Mouse (Mus musculus) kidney, embryonic 14.5 days (tissue): ENCODE measurements around the gene Nat10. TPM values are rescaled to one million over a fixed set of nuclear protein-coding genes. Genes with fewer than 3 reads are reported as not detected.

Experiments used
- ATAC-seq: fragments of 200-750 bp; cut with Nextera tagmentation; 2 replicates; pipeline ENCODE4 v1.8.0; 2017; ENCODE audit warnings: moderate number of reproducible peaks, mild to moderate bottlenecking, moderate TSS enrichment, moderate library complexity; ENCODE audit not compliant: low FRiP score, low TSS enrichment
- H3K27ac ChIP-seq: fragments of 300-500 bp; sonication (generic); 2 replicates; pipeline ENCODE4 v1.5.1; 2014; ENCODE audit warnings: low read depth, mild to moderate bottlenecking, low read length, moderate library complexity, mixed read lengths
- H3K27me3 ChIP-seq: fragments of 300-500 bp; sonication (generic); 2 replicates; pipeline ENCODE4 v1.6.1; 2014; ENCODE audit warnings: mild to moderate bottlenecking, low read length; ENCODE audit not compliant: control insufficient read depth, insufficient read depth
- H3K36me3 ChIP-seq: fragments of 300-500 bp; sonication (generic); 2 replicates; pipeline ENCODE4 v1.6.1; 2014; ENCODE audit warnings: low read length, mixed read lengths; ENCODE audit not compliant: control insufficient read depth, insufficient read depth
- H3K4me1 ChIP-seq: fragments of 300-500 bp; sonication (generic); 2 replicates; pipeline ENCODE4 v1.6.1; 2014; ENCODE audit warnings: low read length, mixed read lengths; ENCODE audit not compliant: control insufficient read depth, insufficient read depth
- H3K4me2 ChIP-seq: fragments of 300-500 bp; sonication (generic); replicated peaks from 2 replicates; pipeline ENCODE4 v1.6.1; 2014; ENCODE audit warnings: low read depth, mild to moderate bottlenecking, low read length
- H3K4me3 ChIP-seq: fragments of 300-500 bp; sonication (generic); 2 replicates; pipeline ENCODE4 v1.5.1; 2014; ENCODE audit warnings: mild to moderate bottlenecking, low read length
- H3K9ac ChIP-seq: fragments of 300-500 bp; sonication (generic); 2 replicates; pipeline ENCODE4 v1.6.1; 2014; ENCODE audit warnings: low read depth, mild to moderate bottlenecking, low read length, moderate library complexity
- H3K9me3 ChIP-seq: fragments of 300-500 bp; sonication (generic); 2 replicates; pipeline ENCODE4 v1.6.1; 2016; ENCODE audit warnings: low read length; ENCODE audit not compliant: control insufficient read depth
- WGBS: fragments of 180-500 bp; shearing (Covaris S2); extraction: QIAGEN DNeasy Blood & Tissue Kit; methylation state at CpG from one replicate; pipeline ENCODE4 v1.1.7; 2014; 5-methylcytosine and 5-hydroxymethylcytosine counted together
- polyA plus RNA-seq: library from polyadenylated mRNA; unstranded; fragments of >200 nt; fragmentation: Nextera tagmentation; extraction: Ambion mirVana; gene quantifications from 2 replicates; pipeline ENCODE4 v1.2.1, GENCODE M21; 2014

The Nat10 gene
- polyA plus RNA-seq, 1 experiment from 2014 or later: 34.2 TPM

- ATAC-seq: no peak
- H3K9ac ChIP-seq: no peak overlapping the region
- H3K36me3 ChIP-seq: no peaks in the 10 kb centered on the region
- H3K4me3 ChIP-seq: no peak overlapping the region
- H3K4me1 ChIP-seq: peaks cover 14% of the 10 kb centered on the region
- no peaks in the 10 kb centered on the region for H3K27me3 ChIP-seq
- no peaks in the 10 kb centered on the region for H3K9me3 ChIP-seq
- WGBS: 79% methylated on average over 5 of the region's 5 CpGs
- no peak overlapping the region for H3K4me2 ChIP-seq
- no peak overlapping the region for H3K27ac ChIP-seq
These were observed 79.9 kb downstream of the Nat10 start for GRCm38 (mm10) chr2:103681149-103681548.

- Histone ChIP-seq H3K36me3 (no peaks in the 10 kb centered on the region), H3K4me1 (peaks cover 14% of the 10 kb centered on the region), H3K9me3 (no peaks in the 10 kb centered on the region), H3K27me3 (no peaks in the 10 kb centered on the region), H3K9ac (no peak overlapping the region), H3K4me2 (no peak overlapping the region), H3K27ac (no peak overlapping the region), H3K4me3 (no peak overlapping the region)
- no peak for ATAC-seq
- WGBS: 71% methylated on average over 9 of the region's 9 CpGs
These were observed 80.5 kb downstream of the Nat10 start for GRCm38 (mm10) chr2:103680364-103681110.

GRCm38 (mm10) chr2:103678433-103678832 is 82.6 kb downstream of the Nat10 start:
- no peak overlapping the region for H3K4me2 ChIP-seq
- peak; percentile 59; the same call in 1 of the 2 replicates for ATAC-seq
- H3K9ac ChIP-seq: no peak overlapping the region
- 68% methylated on average over 6 of the region's 6 CpGs for WGBS
- H3K27ac ChIP-seq: no peak overlapping the region
- H3K4me1 ChIP-seq: peaks cover 14% of the 10 kb centered on the region
- H3K27me3 ChIP-seq: no peaks in the 10 kb centered on the region
- no peaks in the 10 kb centered on the region for H3K36me3 ChIP-seq
- H3K4me3 ChIP-seq: no peak overlapping the region
- H3K9me3 ChIP-seq: no peaks in the 10 kb centered on the region

- no peaks in the 10 kb centered on the region for H3K9me3 ChIP-seq
- peaks cover 14% of the 10 kb centered on the region for H3K4me1 ChIP-seq
- H3K27me3 ChIP-seq: no peaks in the 10 kb centered on the region
- ATAC-seq: no peak
- H3K4me3 ChIP-seq: no peak overlapping the region
- WGBS: 59% methylated on average over 7 of the region's 7 CpGs
- H3K27ac ChIP-seq: no peak overlapping the region
- H3K9ac ChIP-seq: no peak overlapping the region
- no peaks in the 10 kb centered on the region for H3K36me3 ChIP-seq
- no peak overlapping the region for H3K4me2 ChIP-seq
These were observed 83.3 kb downstream of the Nat10 start for GRCm38 (mm10) chr2:103677614-103678369.

GRCm38 (mm10) chr2:103676808-103677207 is 84.3 kb downstream of the Nat10 start:
- Histone ChIP-seq H3K9me3 (no peaks in the 10 kb centered on the region), H3K36me3 (no peaks in the 10 kb centered on the region), H3K9ac (no peak overlapping the region), H3K27me3 (no peaks in the 10 kb centered on the region), H3K4me2 (no peak overlapping the region), H3K27ac (no peak overlapping the region), H3K4me1 (peaks cover 14% of the 10 kb centered on the region), H3K4me3 (no peak overlapping the region)
- ATAC-seq: no peak
- WGBS: 22% methylated on average over 2 of the region's 2 CpGs

GRCm38 (mm10) chr2:103675391-103675790 is 85.7 kb downstream of the Nat10 start:
- no peaks in the 10 kb centered on the region for H3K9me3 ChIP-seq
- ATAC-seq: no peak
- peaks cover 14% of the 10 kb centered on the region for H3K4me1 ChIP-seq
- 69% methylated on average over 5 of the region's 5 CpGs for WGBS
- H3K9ac ChIP-seq: no peak overlapping the region
- no peak overlapping the region for H3K4me2 ChIP-seq
- no peak overlapping the region for H3K27ac ChIP-seq
- no peaks in the 10 kb centered on the region for H3K36me3 ChIP-seq
- H3K27me3 ChIP-seq: no peaks in the 10 kb centered on the region
- H3K4me3 ChIP-seq: no peak overlapping the region

- WGBS: 75% methylated on average over 4 of the region's 4 CpGs
- H3K27ac ChIP-seq: no peak overlapping the region
- ATAC-seq: no peak
These were observed 87.5 kb downstream of the Nat10 start for GRCm38 (mm10) chr2:103673609-103674008.

GRCm38 (mm10) chr2:103672573-103673119 is 88.4 kb downstream of the Nat10 start:
- no peaks in the 10 kb centered on the region for H3K27me3 ChIP-seq
- no peak overlapping the region for H3K9ac ChIP-seq
- H3K4me3 ChIP-seq: no peak overlapping the region
- H3K36me3 ChIP-seq: no peaks in the 10 kb centered on the region
- WGBS: 62% methylated on average over 7 of the region's 7 CpGs
- peaks cover 17% of the 10 kb centered on the region; the same call in 1 of the 2 replicates for H3K4me1 ChIP-seq
- H3K9me3 ChIP-seq: no peaks in the 10 kb centered on the region
- no peak overlapping the region for H3K27ac ChIP-seq
- H3K4me2 ChIP-seq: no peak overlapping the region
- no peak for ATAC-seq

More at GRCm38 (mm10) chr2:103673609-103674008, 87.5 kb downstream of the Nat10 start:
- no peak overlapping the region for H3K9ac ChIP-seq
- H3K9me3 ChIP-seq: no peaks in the 10 kb centered on the region
- no peak overlapping the region for H3K4me2 ChIP-seq
- peaks cover 20% of the 10 kb centered on the region for H3K4me1 ChIP-seq
- H3K36me3 ChIP-seq: no peaks in the 10 kb centered on the region
- no peak overlapping the region for H3K4me3 ChIP-seq
- no peaks in the 10 kb centered on the region for H3K27me3 ChIP-seq
